Mouse (Mus musculus) kidney, postnatal 4 days (tissue): ENCODE measurements at regions not wholly inside any gene's neighbourhood (a gene's known extent, or its start where the extent isn't known, plus 50 kb on each side); places are given as distances from the start of the nearest gene placed in this dataset.
"Not testable (repeated sequence)": the region's sequence is repeated elsewhere in the genome, so short reads cannot be mapped to it uniquely, and the experiment has no call there.

Experiments
- DNase-seq, 2 experiments: peaks; one replicate each; pipeline ENCODE4 v3.0.0; 2021; ENCODE audit warnings: mixed read lengths in 2 of 2

- DNase-seq, result peak in 1 of 2 experiments; percentile 19
Measured at GRCm38 (mm10) chr12:69524337-69525035, 58.3 kb downstream of the Vcpkmt start.

GRCm38 (mm10) chr12:69519869-69520268, 63.0 kb downstream of the Vcpkmt start:
- DNase-seq, result no peak

- DNase-seq, result no peak
Measured at GRCm38 (mm10) chr12:69519028-69519427, 63.8 kb downstream of the Vcpkmt start.

- DNase-seq, result no peak
Measured at GRCm38 (mm10) chr12:69517616-69518015, 65.2 kb downstream of the Vcpkmt start.

- DNase-seq, result no peak
Measured at GRCm38 (mm10) chr12:69516314-69516916, 66.4 kb downstream of the Vcpkmt start.

- no peak for DNase-seq
Measured at GRCm38 (mm10) chr12:69515850-69516249, 67.0 kb downstream of the Vcpkmt start.

GRCm38 (mm10) chr12:69515117-69515516, 67.7 kb downstream of the Vcpkmt start:
- DNase-seq, result peak; percentile 22 to 37

- peak; percentile 27 to 66 for DNase-seq
Measured at GRCm38 (mm10) chr12:69513166-69513565, 69.7 kb downstream of the Vcpkmt start.

- no peak for DNase-seq
Measured at GRCm38 (mm10) chr12:69510736-69511135, 72.1 kb downstream of the Vcpkmt start.

- not testable (repeated sequence) for DNase-seq
Measured at GRCm38 (mm10) chr12:69509180-69509579, 73.6 kb downstream of the Vcpkmt start.

GRCm38 (mm10) chr12:69507906-69508305, 74.9 kb downstream of the Vcpkmt start:
- no peak for DNase-seq

GRCm38 (mm10) chr12:69507333-69507732, 75.5 kb downstream of the Vcpkmt start:
- DNase-seq, result peak in 1 of 2 experiments; percentile 18

- no peak for DNase-seq
Measured at GRCm38 (mm10) chr12:69502706-69503070, 80.1 kb downstream of the Vcpkmt start.

- DNase-seq, result peak; percentile 82 to 89
Measured at GRCm38 (mm10) chr12:69501783-69502705, 80.8 kb downstream of the Vcpkmt start.

- no peak for DNase-seq
Measured at GRCm38 (mm10) chr12:69501346-69501730, 81.5 kb downstream of the Vcpkmt start.

GRCm38 (mm10) chr12:69500600-69501345, 82.1 kb downstream of the Vcpkmt start:
- peak; percentile 49 to 59 for DNase-seq

- DNase-seq, result peak; percentile 58 to 71
Measured at GRCm38 (mm10) chr12:69497121-69497520, 85.7 kb downstream of the Vcpkmt start.

- peak in 1 of 2 experiments; percentile 33 for DNase-seq
Measured at GRCm38 (mm10) chr12:69496341-69496904, 86.4 kb downstream of the Vcpkmt start.

- DNase-seq, result no peak
Measured at GRCm38 (mm10) chr12:69495776-69496175, 87.1 kb downstream of the Vcpkmt start.

- DNase-seq, result peak; percentile 40 to 51
Measured at GRCm38 (mm10) chr12:69494648-69495047, 88.2 kb downstream of the Vcpkmt start.

- DNase-seq, result no peak
Measured at GRCm38 (mm10) chr12:69489686-69490085, 93.1 kb downstream of the Vcpkmt start.

- no peak for DNase-seq
Measured at GRCm38 (mm10) chr12:69486903-69487302, 95.9 kb downstream of the Vcpkmt start.
